Mouse (Mus musculus): Measurements from ENCODE around the gene Zfp512b.

Zfp512b gene

DNA sequence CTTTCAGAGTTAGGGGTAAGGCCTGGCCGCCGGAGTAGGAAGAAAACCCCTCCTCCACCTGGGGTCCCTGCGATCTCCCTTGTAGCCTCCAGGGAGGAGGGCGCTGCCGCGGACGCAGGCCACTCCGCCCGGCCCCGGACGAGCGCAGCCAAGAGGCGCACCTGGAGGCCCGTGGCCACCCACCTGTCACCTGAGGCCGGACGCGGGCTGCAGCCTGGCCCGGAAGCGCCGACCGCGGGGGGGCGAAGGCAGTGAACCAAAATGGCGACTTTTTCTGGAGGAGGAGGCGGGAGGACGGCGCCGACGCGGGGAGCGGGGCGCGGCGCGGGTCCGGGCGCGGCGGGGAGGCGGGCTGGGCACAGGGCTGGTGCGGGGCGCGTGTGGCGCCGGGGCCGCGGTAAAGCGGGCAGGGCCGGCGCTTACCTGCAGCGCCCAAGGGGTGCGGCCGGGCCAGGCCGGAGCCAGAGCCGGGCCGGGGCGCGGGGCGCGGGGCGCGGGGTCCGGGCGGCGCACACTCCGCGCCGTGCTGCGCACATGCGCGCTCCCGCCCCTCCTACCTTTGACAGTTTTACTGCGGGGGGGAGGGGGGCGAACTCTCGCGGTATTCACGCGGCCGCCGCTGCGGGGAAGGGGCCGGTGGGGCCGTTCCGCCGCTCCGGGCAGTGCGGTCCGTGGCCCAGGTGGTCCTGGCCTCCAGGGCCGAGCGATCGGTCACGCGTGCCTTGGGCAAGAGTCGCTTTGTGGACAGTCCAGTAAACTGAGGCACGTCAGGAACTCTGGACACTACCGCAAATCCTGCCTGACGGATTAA lies at the start of gene Zfp512b:
Gene Zfp512b, minus strand, starts transcription at position 573 of the 811 bp plus-strand sequence.
- peak; percentile 57 to 62 for DNase-seq (ENCODE audit: low spot score in 2 of 2)

DNA sequence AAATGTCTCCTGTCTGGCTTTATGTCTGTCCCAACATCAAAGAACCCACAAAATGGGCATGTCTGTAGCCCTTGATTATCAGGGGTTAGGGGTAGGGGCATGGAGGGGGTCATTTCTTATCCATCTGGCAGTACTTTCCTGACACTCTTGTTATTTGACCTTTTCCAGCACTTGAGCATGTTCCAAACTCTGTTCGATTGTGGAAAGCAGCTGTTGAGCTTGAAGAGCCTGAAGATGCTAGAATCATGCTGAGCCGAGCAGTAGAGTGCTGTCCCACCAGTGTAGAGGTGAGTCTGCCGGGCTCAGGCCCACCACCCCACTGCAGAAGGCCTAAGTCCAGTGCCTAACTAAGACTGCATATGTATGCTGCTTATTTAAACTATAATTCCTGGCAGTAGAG lies 43.3 kb upstream of the Zfp512b start:
- DNase-seq (ENCODE audit: low spot score in 2 of 2), result no peak

DNA sequence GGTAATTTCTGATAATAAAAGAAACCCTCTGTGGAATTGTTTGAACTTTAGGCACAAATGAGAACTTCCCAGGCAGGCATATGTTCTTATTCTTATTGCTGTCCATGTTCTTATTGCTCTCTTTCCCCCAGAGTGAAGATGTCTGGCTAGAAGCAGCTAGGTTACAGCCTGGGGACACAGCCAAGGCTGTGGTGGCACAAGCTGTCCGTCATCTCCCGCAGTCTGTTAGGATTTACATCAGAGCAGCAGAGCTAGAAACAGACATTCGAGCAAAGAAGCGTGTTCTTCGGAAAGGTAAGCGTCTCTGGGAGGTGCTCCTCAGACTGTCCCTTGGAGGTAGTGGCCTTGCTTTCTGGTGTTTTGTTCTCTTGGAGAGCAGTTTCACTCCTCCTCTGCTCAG lies 40.0 kb upstream of the Zfp512b start:
- no peak for DNase-seq (ENCODE audit: low spot score in 2 of 2)

DNA sequence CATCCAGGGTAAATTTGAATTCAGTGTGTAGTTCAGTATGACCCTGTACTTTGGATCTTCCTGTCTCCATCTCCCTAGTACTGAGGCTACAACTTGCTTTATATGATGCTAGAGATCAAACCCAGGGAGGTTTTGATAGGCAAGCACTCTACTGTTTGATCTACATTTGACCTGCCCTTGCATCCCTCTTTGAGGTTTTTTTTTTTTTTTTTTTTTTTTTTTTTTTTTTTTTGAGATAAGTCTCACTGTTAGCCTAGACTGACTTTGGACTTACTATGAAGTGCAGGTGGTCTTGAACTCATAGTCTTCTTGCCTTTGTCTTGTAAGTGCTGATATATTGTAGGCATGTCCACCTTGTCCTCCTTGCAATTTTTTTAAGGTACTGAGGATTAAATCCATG lies 35.9 kb upstream of the Zfp512b start:
- no peak for DNase-seq (ENCODE audit: low spot score in 2 of 2)

DNA sequence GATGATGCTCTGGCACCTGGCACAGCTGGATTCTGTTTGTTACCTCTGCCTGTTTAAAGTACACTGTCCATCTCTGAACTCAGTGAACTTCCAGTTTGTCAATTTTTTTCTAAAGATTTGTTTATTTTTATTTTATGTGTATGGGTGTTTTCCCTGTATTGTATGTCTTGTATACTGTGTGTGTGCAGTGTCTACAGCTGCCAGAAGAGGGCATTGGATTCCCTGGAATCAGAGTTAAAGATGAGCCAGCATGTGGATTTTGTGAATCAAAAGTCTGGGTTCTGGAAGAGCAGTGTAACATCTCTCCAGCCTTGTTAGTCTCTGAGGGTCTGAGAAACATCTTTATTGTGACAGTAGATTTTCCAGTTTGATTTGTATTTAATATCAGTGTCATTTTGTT lies 30.8 kb upstream of the Zfp512b start:
- DNase-seq (ENCODE audit: low spot score in 2 of 2), result no peak

DNA sequence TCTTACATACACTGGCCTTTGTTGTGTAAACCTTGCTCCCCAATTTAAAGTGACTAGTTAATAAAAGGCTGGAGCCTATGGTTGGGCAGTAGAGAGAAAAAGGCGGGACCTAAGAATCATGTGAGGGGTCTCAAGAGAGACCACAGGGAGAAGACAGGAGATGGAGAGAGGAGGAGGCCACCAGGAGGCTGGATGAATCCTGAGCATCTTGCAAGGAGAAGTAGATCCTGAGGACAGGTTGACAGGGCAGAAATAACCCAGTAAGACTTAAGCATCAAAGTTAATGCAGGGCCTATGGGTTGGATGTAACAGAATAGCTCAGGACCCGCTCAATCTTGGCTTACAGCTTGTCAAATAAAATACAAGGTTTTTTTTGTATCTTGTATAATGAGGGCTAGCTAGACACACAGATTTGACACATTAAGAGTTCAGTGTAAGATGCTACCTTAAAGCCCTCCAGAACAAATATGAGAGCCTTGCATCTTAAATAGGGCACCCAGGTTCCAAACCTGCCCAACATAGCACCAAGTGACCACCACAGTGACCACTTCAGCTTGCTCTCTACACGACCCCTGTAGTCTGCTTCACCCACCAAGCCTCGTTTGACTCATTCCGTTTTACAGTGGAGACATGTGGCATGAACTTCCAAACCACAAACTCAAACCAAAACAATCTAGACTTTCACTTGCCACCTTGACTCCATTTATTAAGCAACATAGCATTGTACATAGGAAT lies 26.3 kb upstream of the Zfp512b start:
- DNase-seq (ENCODE audit: low spot score in 2 of 2), result no peak

DNA sequence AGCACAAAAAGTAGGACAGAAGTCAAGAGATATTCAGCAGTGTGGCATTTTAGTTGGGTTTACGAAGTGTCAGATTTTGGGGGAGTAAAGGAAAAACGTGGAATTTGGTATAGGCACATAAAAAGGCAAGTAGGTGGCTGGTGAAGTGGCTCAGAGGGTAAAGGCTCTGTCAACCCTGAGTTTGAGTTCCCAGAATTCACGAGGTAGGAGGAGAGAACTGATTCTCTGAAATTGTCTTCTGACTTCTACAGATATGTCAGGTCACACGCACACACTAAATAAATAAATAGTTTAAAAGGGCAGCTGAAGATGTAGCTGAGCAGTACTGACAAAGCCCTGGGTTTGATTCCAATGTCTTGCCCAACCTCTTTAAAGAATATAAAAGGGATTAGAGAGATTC lies 9.8 kb upstream of the Zfp512b start:
- DNase-seq (ENCODE audit: low spot score in 2 of 2), result no peak

DNA sequence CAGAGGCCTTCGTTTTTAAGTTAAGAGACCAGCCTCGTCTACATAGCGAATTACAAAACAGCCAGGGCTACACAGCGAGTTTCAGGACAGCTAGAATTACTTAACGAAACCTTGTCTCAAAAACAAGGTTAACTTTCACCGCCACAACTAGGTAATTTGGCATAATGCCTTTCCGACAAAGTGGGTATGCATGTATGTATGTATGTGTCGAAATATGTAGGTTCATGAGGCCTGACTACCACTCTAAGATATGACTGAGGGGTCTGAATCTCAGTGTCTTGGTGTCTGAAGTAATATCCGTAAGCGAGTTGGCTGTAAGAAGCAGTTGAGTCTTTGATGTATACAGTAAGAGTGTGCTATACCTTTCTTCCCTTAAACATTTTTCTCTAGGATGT lies 9.1 kb upstream of the Zfp512b start:
- DNase-seq (ENCODE audit: low spot score in 2 of 2), result no peak

DNA sequence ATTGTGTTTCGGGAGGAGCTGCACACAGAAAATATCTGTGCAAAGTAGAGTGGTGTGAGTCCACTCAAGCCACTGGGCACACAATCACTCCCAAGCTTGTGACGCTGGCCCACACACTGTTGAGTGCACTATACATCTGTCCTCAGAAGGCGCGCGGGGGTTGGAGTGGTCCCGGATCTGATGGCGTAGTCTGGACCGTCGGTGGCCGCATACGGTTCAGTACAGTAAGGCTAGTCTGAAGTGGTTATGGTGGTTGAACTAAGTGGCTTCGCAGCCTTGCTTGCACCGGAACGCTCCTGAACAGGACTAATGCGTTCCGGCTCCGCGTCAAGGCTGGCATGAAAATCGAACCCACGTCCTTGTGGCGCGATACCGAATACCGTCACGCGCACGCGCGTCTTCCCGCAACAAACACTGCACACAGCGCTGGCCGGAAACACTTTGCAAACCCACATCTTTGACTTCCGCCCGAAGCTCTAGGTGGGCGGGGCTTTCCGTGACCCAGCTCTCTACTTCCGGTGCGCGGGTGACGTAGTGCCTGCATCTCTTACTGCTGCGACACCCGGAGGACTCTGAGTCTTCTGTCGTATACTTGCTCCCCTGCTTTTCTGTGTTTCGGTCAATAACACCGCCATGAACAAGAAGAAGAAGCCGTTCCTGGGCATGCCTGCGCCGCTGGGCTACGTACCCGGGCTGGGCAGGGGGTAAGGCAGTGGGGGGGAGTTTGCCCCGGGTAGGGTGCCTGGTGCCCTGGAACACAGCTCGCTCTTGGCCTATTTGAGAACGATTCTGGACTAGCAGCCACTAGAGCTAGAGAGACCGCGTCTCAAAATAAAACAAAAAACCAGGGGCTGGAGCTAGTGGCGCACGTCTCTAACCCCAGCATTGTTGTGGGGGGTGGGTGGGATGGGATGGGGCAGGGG lies 8.5 kb upstream of the Zfp512b start:
- DNase-seq (ENCODE audit: low spot score in 2 of 2), result peak; percentile 96 to 97

DNA sequence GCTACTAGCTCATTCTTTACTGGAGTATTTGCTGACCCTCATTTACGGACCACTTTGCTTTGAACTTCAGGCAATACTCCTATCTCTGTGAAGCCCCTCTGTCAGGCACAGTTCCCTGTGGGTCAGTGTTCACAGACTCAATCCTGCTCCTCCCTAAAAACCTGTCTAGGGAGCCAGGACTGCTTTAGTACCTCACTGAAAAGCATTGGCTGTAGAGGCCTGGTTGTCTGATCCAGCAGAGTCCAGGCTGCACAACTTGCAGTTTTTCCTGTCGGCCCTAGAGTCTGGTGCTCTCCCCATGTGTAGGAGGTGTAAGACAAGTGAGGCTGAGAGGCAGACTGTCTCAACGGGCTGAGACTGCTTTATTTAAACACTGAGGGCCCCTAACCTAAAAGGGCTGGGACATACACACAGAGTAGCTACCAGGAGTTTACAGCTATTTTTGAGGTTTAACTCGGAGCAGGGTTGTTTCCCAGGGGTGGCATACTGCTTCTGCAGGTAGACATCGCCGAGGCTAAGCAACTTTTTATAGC lies 7.7 kb upstream of the Zfp512b start:
- no peak for DNase-seq (ENCODE audit: low spot score in 2 of 2)

DNA sequence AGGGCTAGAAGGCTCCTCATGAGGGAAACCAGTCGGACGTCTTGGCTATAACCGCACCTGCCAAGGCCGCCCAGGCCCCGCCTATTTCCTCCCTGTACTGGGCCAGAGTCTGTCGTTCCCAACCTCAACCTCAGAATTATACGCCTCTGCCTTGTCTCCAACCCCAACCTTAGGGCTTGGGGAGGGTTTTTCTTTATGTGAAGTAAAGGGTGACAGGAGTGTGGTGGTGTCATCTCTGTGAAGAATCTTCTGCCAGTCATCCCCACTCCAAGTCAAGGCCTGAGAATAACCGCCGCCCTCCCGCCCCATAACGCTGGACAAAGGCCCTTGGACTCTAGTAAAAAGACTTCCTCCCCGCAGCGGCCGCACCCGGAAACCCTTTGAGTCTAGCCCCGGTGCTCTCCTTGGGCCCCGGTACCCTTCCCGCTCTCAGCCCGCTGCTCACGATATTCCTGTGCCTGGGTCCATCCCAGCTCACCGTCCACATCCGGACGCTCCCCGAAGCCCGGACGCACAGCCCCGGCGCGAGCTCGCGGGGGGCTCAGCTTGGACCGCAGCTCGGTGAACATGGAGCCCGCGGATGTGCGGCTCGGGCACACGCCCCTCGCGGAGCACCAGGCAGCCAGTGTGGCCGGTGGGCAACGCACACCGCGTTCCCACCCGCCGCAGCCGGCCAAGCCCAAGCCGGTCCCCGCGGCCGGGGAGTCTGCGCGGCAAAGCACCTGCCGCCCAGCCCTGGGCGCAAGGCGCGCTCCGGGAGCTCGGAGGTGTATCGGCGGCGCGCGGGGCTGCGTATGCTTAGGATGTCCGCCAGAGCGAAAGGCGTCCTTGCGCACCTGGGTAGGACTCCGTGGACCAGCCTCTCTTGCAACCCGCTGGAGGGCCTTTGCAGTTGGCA lies 6.1 kb upstream of the Zfp512b start, which contains the start of gene Samd10:
Gene Samd10, minus strand, starts transcription at position 759 of the 898 bp plus-strand sequence.
- DNase-seq (ENCODE audit: low spot score in 2 of 2), result peak; percentile 62 to 64

DNA sequence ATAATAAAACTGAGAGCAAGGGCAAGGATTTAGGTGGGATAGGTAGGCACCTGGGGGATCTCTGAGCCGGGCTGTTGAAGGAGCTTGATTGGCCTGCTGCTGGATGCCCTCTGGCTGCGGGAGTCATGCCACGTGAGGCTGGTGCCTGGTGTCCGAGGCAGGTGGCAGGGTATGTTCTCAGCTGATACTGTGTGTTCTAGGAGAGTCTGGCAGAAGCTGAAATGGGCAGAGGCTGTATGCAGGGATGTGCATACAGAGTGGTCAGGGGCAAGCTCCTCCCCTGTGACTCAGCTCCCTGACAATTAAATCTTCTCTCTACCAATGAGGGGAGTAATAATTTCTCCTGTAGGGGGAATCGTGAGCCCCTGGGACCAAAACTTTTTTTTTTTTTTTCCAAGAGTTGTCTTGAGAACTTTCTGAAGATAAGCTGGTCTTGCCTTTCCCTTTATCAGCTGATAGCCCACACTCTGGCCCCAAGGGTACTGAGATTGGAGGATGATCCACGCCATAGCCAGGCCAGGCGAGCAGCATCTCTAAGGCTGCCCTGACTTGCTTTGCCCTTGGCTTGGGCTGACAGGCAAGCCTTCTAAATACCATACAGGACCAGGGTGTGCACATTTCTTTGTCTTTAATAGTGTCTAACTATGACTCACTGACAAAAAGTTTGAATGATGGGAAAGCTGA lies 4.9 kb upstream of the Zfp512b start:
- no peak for DNase-seq (ENCODE audit: low spot score in 2 of 2)

DNA sequence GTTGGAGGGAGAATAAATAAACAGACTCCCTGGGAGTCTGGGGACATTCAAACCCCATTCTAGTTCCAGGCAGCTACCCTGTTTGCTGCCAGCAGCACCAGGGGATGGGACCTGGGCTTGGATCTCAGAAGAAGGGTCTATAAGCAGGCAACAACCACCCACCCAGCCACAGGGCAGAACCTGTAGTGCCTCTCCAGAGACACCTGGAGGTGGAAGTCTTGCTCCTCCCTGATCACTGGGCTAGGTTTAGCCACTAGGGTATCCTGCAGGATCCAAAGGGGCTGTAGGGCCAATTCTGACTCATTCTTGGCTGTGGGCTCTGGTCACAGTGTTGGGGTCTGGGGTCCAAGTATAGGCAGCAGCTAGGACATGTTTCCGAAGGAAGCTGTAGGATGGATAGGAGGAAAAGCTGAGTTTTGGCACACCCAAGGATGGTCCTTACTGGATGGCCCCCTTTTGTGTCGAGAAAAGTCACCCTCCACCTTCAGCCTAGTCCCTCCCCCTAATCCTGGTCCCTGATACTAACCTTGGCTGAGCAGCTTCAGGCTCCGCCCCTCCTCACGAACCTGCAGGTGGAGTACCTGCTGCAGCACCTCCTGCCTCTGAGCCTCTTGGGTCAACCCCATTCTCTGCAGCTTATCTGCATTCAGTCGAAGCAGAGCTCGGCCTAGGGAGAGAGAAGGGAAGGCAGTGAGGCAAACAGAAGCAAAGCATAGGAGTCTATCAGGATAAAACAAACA lies 3.8 kb upstream of the Zfp512b start:
- DNase-seq (ENCODE audit: low spot score in 2 of 2), result no peak

DNA sequence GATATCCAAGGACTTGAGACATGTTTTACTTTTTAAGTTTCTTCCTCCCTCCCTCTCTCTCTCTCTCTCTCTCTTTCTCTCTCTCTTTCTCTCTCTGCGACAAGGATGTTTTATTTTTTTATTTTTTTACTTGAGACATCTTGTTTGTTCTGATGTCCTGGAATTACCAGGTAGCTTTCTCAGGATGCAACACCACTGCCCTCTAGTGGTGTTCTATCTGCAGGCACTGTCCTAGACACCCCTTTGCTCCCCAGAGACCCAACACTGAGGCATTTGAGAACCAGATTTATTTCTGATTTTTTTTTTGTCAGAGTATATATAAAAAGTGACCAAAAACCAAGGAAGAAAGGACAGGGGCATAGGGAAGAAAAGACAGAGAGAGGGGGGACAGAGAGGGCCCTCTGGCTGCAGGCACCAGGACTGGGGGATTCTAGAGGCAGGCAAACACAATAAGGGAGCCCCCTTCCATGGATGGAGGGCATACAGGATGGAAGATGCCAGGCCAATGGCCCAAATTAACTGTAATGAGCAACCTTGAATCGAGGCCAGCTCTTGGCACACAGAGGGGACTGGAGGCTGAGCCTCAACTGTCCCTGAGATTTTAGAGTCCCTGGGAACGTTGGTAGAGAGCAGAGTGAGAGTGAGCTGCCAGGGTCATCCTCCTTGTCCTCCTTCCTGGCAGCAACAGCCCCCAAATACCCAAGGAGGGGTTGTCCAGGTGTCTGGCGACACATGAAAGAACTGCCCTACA lies 2.5 kb upstream of the Zfp512b start:
- DNase-seq (ENCODE audit: low spot score in 2 of 2), result peak in 1 of 2 experiments; percentile 39

DNA sequence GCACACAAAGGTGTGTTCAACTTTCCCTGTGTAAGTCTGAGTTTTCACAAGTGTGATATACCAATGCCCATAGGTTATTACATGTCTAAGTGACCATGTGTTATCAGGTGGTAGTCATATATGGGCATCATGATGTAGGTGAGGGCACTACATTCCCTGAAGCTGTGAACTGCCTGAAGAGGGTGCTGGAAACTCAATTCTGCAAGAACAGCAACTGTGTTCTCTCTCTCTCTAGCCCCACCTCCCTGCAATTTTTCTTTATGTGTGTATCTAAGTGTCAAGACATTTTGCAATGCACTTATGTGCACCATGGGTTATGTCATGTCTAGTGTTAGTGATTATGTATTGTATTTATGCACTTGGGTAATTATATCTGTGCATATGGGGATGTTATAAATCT lies 1.3 kb upstream of the Zfp512b start:
- no peak for DNase-seq (ENCODE audit: low spot score in 2 of 2)

DNA sequence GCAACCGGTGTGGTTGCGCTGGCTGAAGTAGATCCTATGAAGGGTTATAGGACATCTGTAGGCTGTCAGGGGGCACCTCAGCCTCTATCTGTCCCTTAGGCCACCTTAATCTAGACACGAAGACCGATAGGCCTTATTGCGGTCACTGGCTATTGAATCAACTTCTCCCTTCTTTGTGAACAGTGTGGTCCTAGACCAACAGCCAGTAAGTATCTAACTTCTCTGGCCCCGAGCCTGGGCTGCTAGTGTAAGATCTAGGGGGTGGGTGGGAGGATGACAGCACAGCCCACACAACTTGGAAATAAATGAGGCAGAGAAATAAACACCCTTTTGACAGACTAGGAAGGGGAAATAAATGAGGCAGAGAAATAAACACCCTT lies 429 bp upstream of the Zfp512b start:
- no peak for DNase-seq (ENCODE audit: low spot score in 2 of 2)

DNA sequence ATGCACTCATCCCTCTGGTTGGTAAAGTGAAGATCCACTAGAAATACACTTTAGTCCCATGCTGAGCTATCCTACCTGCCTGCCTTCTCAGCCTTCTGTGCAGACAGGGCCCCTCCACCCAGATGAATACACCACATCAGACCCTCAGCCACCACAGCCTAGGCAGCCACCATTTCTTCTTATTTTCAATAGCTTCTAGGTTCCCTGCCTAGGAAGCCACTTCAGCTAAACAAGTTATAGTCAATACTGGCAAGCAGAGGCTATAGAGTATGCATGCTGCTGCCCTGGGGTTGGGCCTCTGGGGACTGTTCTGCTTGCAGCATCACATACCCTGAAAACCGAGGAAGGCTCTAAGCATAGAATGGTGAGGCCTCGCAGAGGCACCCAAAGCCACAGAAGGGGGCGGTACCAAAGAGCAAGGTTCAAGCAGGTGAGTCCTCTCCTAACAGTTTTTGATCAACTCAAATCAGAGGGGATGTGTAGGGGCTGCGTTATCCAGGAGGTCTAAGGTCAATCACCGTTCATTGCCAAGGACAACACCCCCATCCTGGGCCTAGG lies 996 bp downstream of the Zfp512b start, which contains the start of gene Prpf6:
Gene Prpf6, plus strand, starts transcription at position 341 of the 558 bp plus-strand sequence.
- DNase-seq (ENCODE audit: low spot score in 2 of 2), result no peak

DNA sequence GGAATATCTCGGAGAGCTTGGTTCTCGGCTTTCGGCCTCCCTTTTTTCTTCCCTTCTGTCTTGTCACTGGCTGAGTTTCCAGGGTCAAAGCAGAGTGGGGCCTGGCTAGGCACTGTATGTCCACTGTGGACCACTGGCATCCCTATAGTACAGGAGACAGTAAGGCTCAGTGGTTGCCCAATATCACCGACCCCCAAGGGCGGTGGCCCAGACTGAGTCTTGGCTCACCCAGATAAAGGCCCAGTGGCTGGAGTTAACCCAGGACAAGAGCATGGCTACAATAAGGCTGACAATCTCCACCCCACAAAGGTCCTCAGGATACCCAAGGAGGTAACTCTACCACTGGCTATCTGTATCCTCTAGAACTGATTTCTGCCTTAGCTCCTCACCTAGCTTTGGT lies 2.1 kb downstream of the Zfp512b start:
- DNase-seq (ENCODE audit: low spot score in 2 of 2), result no peak

All from natural killer cell, adult 2 months (primary cell).